Mouse (Mus musculus): ENCODE measurements around the gene Cpt1c. TPM values are rescaled to one million over a fixed set of nuclear protein-coding genes. Genes with fewer than 3 reads are reported as not detected.

Gene Cpt1c
- polyA plus RNA-seq, 1 experiment from 2014 or later: 13.7 TPM

- H3K9ac ChIP-seq (ENCODE audit: low read depth, low read length): no peak overlapping the region
- no peaks in the 10 kb centered on the region for H3K4me1 ChIP-seq (replicated peaks; ENCODE audit: insufficient read depth, low read length)
- H3K4me3 ChIP-seq (replicated peaks; ENCODE audit: low read depth, low read length): no peak overlapping the region
- TF ChIP-seq CTCF (IDR thresholded peaks at IDR 0.05; ENCODE audit: low read depth): no peak
- no peaks in the 10 kb centered on the region for H3K27me3 ChIP-seq (ENCODE audit: insufficient read depth, low read length)
- H3K9me3 ChIP-seq (replicated peaks; ENCODE audit: low read length): no peaks in the 10 kb centered on the region
- peaks cover 19% of the 10 kb centered on the region; the same call in 1 of the 2 replicates for H3K36me3 ChIP-seq (ENCODE audit: insufficient read depth, low read length)
- ATAC-seq (replicated peaks; ENCODE audit: low FRiP score, low read depth) (no peak), DNase-seq (ENCODE audit: low spot score) (no peak)
- no peak overlapping the region for H3K4me2 ChIP-seq (ENCODE audit: low read length)
- no peak overlapping the region for H3K27ac ChIP-seq
These were observed 52.1 kb downstream of the Cpt1c start for GRCm38 (mm10) chr7:44922530-44922929.

GRCm38 (mm10) chr7:44919127-44919526 lies 55.5 kb downstream of the Cpt1c start:
- no peaks in the 10 kb centered on the region for H3K27me3 ChIP-seq (ENCODE audit: insufficient read depth, low read length)
- no peak for TF ChIP-seq CTCF (IDR thresholded peaks at IDR 0.05; ENCODE audit: low read depth)
- peaks cover 37% of the 10 kb centered on the region for H3K36me3 ChIP-seq (ENCODE audit: insufficient read depth, low read length)
- no peak overlapping the region for H3K9ac ChIP-seq (ENCODE audit: low read depth, low read length)
- no peaks in the 10 kb centered on the region for H3K4me1 ChIP-seq (replicated peaks; ENCODE audit: insufficient read depth, low read length)
- ATAC-seq (replicated peaks; ENCODE audit: low FRiP score, low read depth) (no peak), DNase-seq (ENCODE audit: low spot score) (no peak)
- no peak overlapping the region for H3K27ac ChIP-seq
- 89% methylated on average over 5 of the region's 5 CpGs for WGBS
- no peak overlapping the region for H3K4me2 ChIP-seq (ENCODE audit: low read length)
- H3K4me3 ChIP-seq (replicated peaks; ENCODE audit: low read depth, low read length): no peak overlapping the region
- H3K9me3 ChIP-seq (replicated peaks; ENCODE audit: low read length): no peaks in the 10 kb centered on the region

GRCm38 (mm10) chr7:44918219-44918618 lies 56.4 kb downstream of the Cpt1c start:
- Histone ChIP-seq H3K4me2 (ENCODE audit: low read length) (no peak overlapping the region), H3K36me3 (ENCODE audit: insufficient read depth, low read length) (peaks cover 41% of the 10 kb centered on the region), H3K4me3 (replicated peaks; ENCODE audit: low read depth, low read length) (no peak overlapping the region), H3K27ac (no peak overlapping the region), H3K27me3 (ENCODE audit: insufficient read depth, low read length) (no peaks in the 10 kb centered on the region), H3K9ac (ENCODE audit: low read depth, low read length) (no peak overlapping the region), H3K4me1 (replicated peaks; ENCODE audit: insufficient read depth, low read length) (no peaks in the 10 kb centered on the region), H3K9me3 (replicated peaks; ENCODE audit: low read length) (no peaks in the 10 kb centered on the region)
- 74% methylated on average over 3 of the region's 3 CpGs for WGBS
- no peak for ATAC-seq (replicated peaks; ENCODE audit: low FRiP score, low read depth)
- no peak for TF ChIP-seq CTCF (IDR thresholded peaks at IDR 0.05; ENCODE audit: low read depth)
- no peak for DNase-seq (ENCODE audit: low spot score)

DNA sequence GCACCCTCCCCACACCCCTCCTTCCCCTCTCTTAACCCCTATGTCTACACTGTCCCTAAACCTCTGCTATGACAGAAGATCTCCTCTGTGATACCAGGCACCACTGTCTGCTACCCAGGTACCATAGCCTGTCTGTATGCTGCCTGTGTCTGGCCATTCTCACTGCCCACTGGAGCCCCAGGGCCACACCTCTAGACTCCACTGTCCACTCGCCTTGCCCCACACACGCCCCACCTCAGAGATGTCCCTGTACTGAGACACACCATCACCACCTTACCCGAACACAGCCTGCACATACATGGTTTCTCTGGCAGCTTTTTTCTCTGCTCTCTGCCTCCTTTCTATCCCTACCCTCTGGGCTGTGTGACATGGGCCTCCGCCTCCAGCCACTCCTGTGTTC lies 57.8 kb downstream of the Cpt1c start:
- Histone ChIP-seq H3K4me3 (replicated peaks; ENCODE audit: low read depth, low read length) (no peak overlapping the region), H3K9me3 (replicated peaks; ENCODE audit: low read length) (no peaks in the 10 kb centered on the region), H3K27ac (no peak overlapping the region), H3K4me1 (replicated peaks; ENCODE audit: insufficient read depth, low read length) (no peaks in the 10 kb centered on the region), H3K9ac (ENCODE audit: low read depth, low read length) (no peak overlapping the region), H3K4me2 (ENCODE audit: low read length) (no peak overlapping the region), H3K27me3 (ENCODE audit: insufficient read depth, low read length) (no peaks in the 10 kb centered on the region), H3K36me3 (ENCODE audit: insufficient read depth, low read length) (peaks cover 41% of the 10 kb centered on the region)
- ATAC-seq (replicated peaks; ENCODE audit: low FRiP score, low read depth) (no peak; the same call in 1 of the 2 replicates), DNase-seq (ENCODE audit: low spot score) (no peak)
- no peak for TF ChIP-seq CTCF (IDR thresholded peaks at IDR 0.05; ENCODE audit: low read depth)
- WGBS: 83% methylated on average over 4 of the region's 4 CpGs

- ATAC-seq (replicated peaks; ENCODE audit: low FRiP score, low read depth): no peak
- Histone ChIP-seq H3K36me3 (ENCODE audit: insufficient read depth, low read length) (peaks cover 37% of the 10 kb centered on the region), H3K4me1 (replicated peaks; ENCODE audit: insufficient read depth, low read length) (no peaks in the 10 kb centered on the region), H3K9me3 (replicated peaks; ENCODE audit: low read length) (no peaks in the 10 kb centered on the region), H3K27ac (no peak overlapping the region), H3K4me3 (replicated peaks; ENCODE audit: low read depth, low read length) (no peak overlapping the region), H3K9ac (ENCODE audit: low read depth, low read length) (no peak overlapping the region), H3K4me2 (ENCODE audit: low read length) (no peak overlapping the region), H3K27me3 (ENCODE audit: insufficient read depth, low read length) (no peaks in the 10 kb centered on the region)
- no peak for TF ChIP-seq CTCF (IDR thresholded peaks at IDR 0.05; ENCODE audit: low read depth)
- 70% methylated on average over 6 of the region's 6 CpGs for WGBS
- DNase-seq (ENCODE audit: low spot score): no peak
These were observed 58.5 kb downstream of the Cpt1c start for GRCm38 (mm10) chr7:44916191-44916590.

DNA sequence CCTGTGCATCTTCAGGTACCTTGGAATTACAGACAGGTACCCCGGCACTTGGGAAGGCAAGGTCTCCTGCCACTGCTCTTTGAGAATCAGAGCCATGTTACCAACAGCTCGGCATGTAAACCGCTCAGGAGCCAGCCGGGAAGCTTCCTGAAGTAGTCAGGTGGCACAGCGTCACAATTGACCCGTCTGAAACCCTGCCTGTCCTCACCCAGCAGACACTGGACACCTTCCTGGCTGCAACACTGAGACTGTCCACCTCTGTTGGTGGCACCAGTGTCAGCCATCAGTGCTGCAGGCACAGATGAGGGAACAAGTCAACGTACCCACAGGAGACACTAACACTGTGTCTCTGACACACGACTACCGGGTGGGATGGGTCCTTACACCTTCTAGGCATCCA lies 59.3 kb downstream of the Cpt1c start:
- H3K9me3 ChIP-seq (replicated peaks; ENCODE audit: low read length): no peaks in the 10 kb centered on the region
- no peaks in the 10 kb centered on the region for H3K27me3 ChIP-seq (ENCODE audit: insufficient read depth, low read length)
- no peak overlapping the region for H3K27ac ChIP-seq
- peaks cover 45% of the 10 kb centered on the region for H3K36me3 ChIP-seq (ENCODE audit: insufficient read depth, low read length)
- WGBS: 90% methylated on average over 9 of the region's 9 CpGs
- no peaks in the 10 kb centered on the region for H3K4me1 ChIP-seq (replicated peaks; ENCODE audit: insufficient read depth, low read length)
- ATAC-seq (replicated peaks; ENCODE audit: low FRiP score, low read depth) (no peak), DNase-seq (ENCODE audit: low spot score) (no peak)
- no peak for TF ChIP-seq CTCF (IDR thresholded peaks at IDR 0.05; ENCODE audit: low read depth)
- no peak overlapping the region for H3K4me2 ChIP-seq (ENCODE audit: low read length)
- no peak overlapping the region for H3K9ac ChIP-seq (ENCODE audit: low read depth, low read length)
- H3K4me3 ChIP-seq (replicated peaks; ENCODE audit: low read depth, low read length): no peak overlapping the region

GRCm38 (mm10) chr7:44914396-44914795 lies 60.3 kb downstream of the Cpt1c start:
- Histone ChIP-seq H3K36me3 (ENCODE audit: insufficient read depth, low read length) (peaks cover 51% of the 10 kb centered on the region), H3K4me2 (ENCODE audit: low read length) (no peak overlapping the region), H3K4me3 (replicated peaks; ENCODE audit: low read depth, low read length) (no peak overlapping the region), H3K9me3 (replicated peaks; ENCODE audit: low read length) (no peaks in the 10 kb centered on the region), H3K4me1 (replicated peaks; ENCODE audit: insufficient read depth, low read length) (no peaks in the 10 kb centered on the region), H3K9ac (ENCODE audit: low read depth, low read length) (no peak overlapping the region), H3K27ac (no peak overlapping the region), H3K27me3 (ENCODE audit: insufficient read depth, low read length) (no peaks in the 10 kb centered on the region)
- TF ChIP-seq CTCF (IDR thresholded peaks at IDR 0.05; ENCODE audit: low read depth): no peak
- 84% methylated on average over 2 of the region's 2 CpGs for WGBS
- no peak for DNase-seq (ENCODE audit: low spot score)
- ATAC-seq (replicated peaks; ENCODE audit: low FRiP score, low read depth): no peak

Small RNA genes lying within 50 kb of the gene (microRNA-seq; reads per million reads assigned to microRNA genes)
- not detected for gene Mir7054

Other genes starting within 250 kb of the Cpt1c start
- 45.3 and 49.3 TPM in 2 replicates for gene Vrk3, start 226.4 kb downstream of the Cpt1c start, polyA plus RNA-seq (2015; fragmentation: Nextera tagmentation; extraction: Ambion mirVana)
- 0.87 and 0.89 TPM in 2 replicates for gene Zfp473, start 223.8 kb downstream of the Cpt1c start, polyA plus RNA-seq (2015; fragmentation: Nextera tagmentation; extraction: Ambion mirVana)
- gene Nup62, start 158.8 kb downstream of the Cpt1c start, polyA plus RNA-seq (2015; fragmentation: Nextera tagmentation; extraction: Ambion mirVana): 57.6 and 62.4 TPM in 2 replicates
- gene Il4i1, start 158.5 kb downstream of the Cpt1c start, polyA plus RNA-seq (2015; fragmentation: Nextera tagmentation; extraction: Ambion mirVana): 0.88 and 1.0 TPM in 2 replicates
- 4.2 and 5.3 TPM in 2 replicates for gene Atf5, start 158.2 kb downstream of the Cpt1c start, polyA plus RNA-seq (2015; fragmentation: Nextera tagmentation; extraction: Ambion mirVana)
- 108 and 111 TPM in 2 replicates for gene Akt1s1, start 125.9 kb downstream of the Cpt1c start, polyA plus RNA-seq (2015; fragmentation: Nextera tagmentation; extraction: Ambion mirVana)
- 78.0 and 87.0 TPM in 2 replicates for gene Tbc1d17, start 125.8 kb downstream of the Cpt1c start, polyA plus RNA-seq (2015; fragmentation: Nextera tagmentation; extraction: Ambion mirVana)
- gene Pnkp, start 117.7 kb downstream of the Cpt1c start, polyA plus RNA-seq (2015; fragmentation: Nextera tagmentation; extraction: Ambion mirVana): 34.0 and 36.4 TPM in 2 replicates
- gene Ptov1, start 105.1 kb downstream of the Cpt1c start, polyA plus RNA-seq (2015; fragmentation: Nextera tagmentation; extraction: Ambion mirVana): 377 and 412 TPM in 2 replicates
- gene Med25, start 82.1 kb downstream of the Cpt1c start, polyA plus RNA-seq (2015; fragmentation: Nextera tagmentation; extraction: Ambion mirVana): 91.4 and 97.8 TPM in 2 replicates
- gene Fuz, start 78.8 kb downstream of the Cpt1c start, polyA plus RNA-seq (2015; fragmentation: Nextera tagmentation; extraction: Ambion mirVana): 19.9 and 21.1 TPM in 2 replicates
- gene Ap2a1, start 45.4 kb downstream of the Cpt1c start, polyA plus RNA-seq (2015; fragmentation: Nextera tagmentation; extraction: Ambion mirVana): 55.8 and 55.9 TPM in 2 replicates
- gene Tsks, start 31.6 kb downstream of the Cpt1c start, polyA plus RNA-seq (2015; fragmentation: Nextera tagmentation; extraction: Ambion mirVana): 0.13 and 0.14 TPM in 2 replicates
- gene Prmt1, start 11.7 kb upstream of the Cpt1c start, polyA plus RNA-seq (2015; fragmentation: Nextera tagmentation; extraction: Ambion mirVana): 414 and 449 TPM in 2 replicates
- gene Irf3, start 22.8 kb upstream of the Cpt1c start, polyA plus RNA-seq (2015; fragmentation: Nextera tagmentation; extraction: Ambion mirVana): 73.6 and 76.0 TPM in 2 replicates
- 42.8 and 43.4 TPM in 2 replicates for gene Bcl2l12, start 23.9 kb upstream of the Cpt1c start, polyA plus RNA-seq (2015; fragmentation: Nextera tagmentation; extraction: Ambion mirVana)
- gene Scaf1, start 41.5 kb upstream of the Cpt1c start, polyA plus RNA-seq (2015; fragmentation: Nextera tagmentation; extraction: Ambion mirVana): 25.6 and 27.3 TPM in 2 replicates
- gene Rras, start 43.1 kb upstream of the Cpt1c start, polyA plus RNA-seq (2015; fragmentation: Nextera tagmentation; extraction: Ambion mirVana): 47.6 and 53.0 TPM in 2 replicates
- gene Prr12, start 78.0 kb upstream of the Cpt1c start, polyA plus RNA-seq (2015; fragmentation: Nextera tagmentation; extraction: Ambion mirVana): 5.8 and 6.1 TPM in 2 replicates
- 65.0 and 65.3 TPM in 2 replicates for gene Nosip, start 87.6 kb upstream of the Cpt1c start, polyA plus RNA-seq (2015; fragmentation: Nextera tagmentation; extraction: Ambion mirVana)
- 44.3 and 45.1 TPM in 2 replicates for gene Prrg2, start 87.8 kb upstream of the Cpt1c start, polyA plus RNA-seq (2015; fragmentation: Nextera tagmentation; extraction: Ambion mirVana)
- 215 and 228 TPM in 2 replicates for gene Rcn3, start 117.4 kb upstream of the Cpt1c start, polyA plus RNA-seq (2015; fragmentation: Nextera tagmentation; extraction: Ambion mirVana)
- gene Fcgrt, start 129.0 kb upstream of the Cpt1c start, polyA plus RNA-seq (2015; fragmentation: Nextera tagmentation; extraction: Ambion mirVana): 134 and 145 TPM in 2 replicates
- 1,486 and 1,553 TPM in 2 replicates for gene Rps11, start 149.6 kb upstream of the Cpt1c start, polyA plus RNA-seq (2015; fragmentation: Nextera tagmentation; extraction: Ambion mirVana)
- 1,804 and 1,959 TPM in 2 replicates for gene Rpl13a, start 153.9 kb upstream of the Cpt1c start, polyA plus RNA-seq (2015; fragmentation: Nextera tagmentation; extraction: Ambion mirVana)
- 0.83 and 1.3 TPM in 2 replicates for gene Gm45713, start 161.4 kb upstream of the Cpt1c start, polyA plus RNA-seq (2015; fragmentation: Nextera tagmentation; extraction: Ambion mirVana)
- gene Flt3l, start 161.6 kb upstream of the Cpt1c start, polyA plus RNA-seq (2015; fragmentation: Nextera tagmentation; extraction: Ambion mirVana): 2.2 and 2.4 TPM in 2 replicates
- 81.3 and 88.6 TPM in 2 replicates for gene Pih1d1, start 179.5 kb upstream of the Cpt1c start, polyA plus RNA-seq (2015; fragmentation: Nextera tagmentation; extraction: Ambion mirVana)
- gene Aldh16a1, start 179.7 kb upstream of the Cpt1c start, polyA plus RNA-seq (2015; fragmentation: Nextera tagmentation; extraction: Ambion mirVana): 55.4 and 62.7 TPM in 2 replicates
- gene Slc17a7, start 189.1 kb upstream of the Cpt1c start, polyA plus RNA-seq (2015; fragmentation: Nextera tagmentation; extraction: Ambion mirVana): 0.17 TPM in 2 replicates
- not detected in 2 replicates for gene Gfy, start 204.7 kb upstream of the Cpt1c start, polyA plus RNA-seq (2015; fragmentation: Nextera tagmentation; extraction: Ambion mirVana)
- not detected in 2 replicates for gene Pth2, start 206.1 kb upstream of the Cpt1c start, polyA plus RNA-seq (2015; fragmentation: Nextera tagmentation; extraction: Ambion mirVana)
- 0.36 and 0.43 TPM in 2 replicates for gene Ccdc155, start 230.0 kb upstream of the Cpt1c start, polyA plus RNA-seq (2015; fragmentation: Nextera tagmentation; extraction: Ambion mirVana)
- gene Dkkl1, start 237.3 kb upstream of the Cpt1c start, polyA plus RNA-seq (2015; fragmentation: Nextera tagmentation; extraction: Ambion mirVana): 0.47 and 1.3 TPM in 2 replicates
- 94.3 and 112 TPM in 2 replicates for gene Tead2, start 240.9 kb upstream of the Cpt1c start, polyA plus RNA-seq (2015; fragmentation: Nextera tagmentation; extraction: Ambion mirVana)